Mouse (Mus musculus) hindbrain, embryonic 10.5 days (tissue): Measurements from ENCODE around the gene Sacm1l. TPM values are rescaled to one million over a fixed set of nuclear protein-coding genes. Genes with fewer than 3 reads are reported as not detected.

Experiments used
- DNase-seq: peaks from one replicate; pipeline ENCODE4 v3.0.0-alpha.2; 2017; ENCODE audit warnings: low spot score
- H3K27ac ChIP-seq: fragments of 300-500 bp; sonication (generic); 2 replicates; pipeline ENCODE4 v1.5.1; 2016; ENCODE audit warnings: mild to moderate bottlenecking, moderate library complexity
- H3K27me3 ChIP-seq: fragments of 300-500 bp; sonication (generic); 2 replicates; pipeline ENCODE4 v1.6.1; 2016; ENCODE audit warnings: mild to moderate bottlenecking; ENCODE audit not compliant: poor library complexity, insufficient read depth, severe bottlenecking
- H3K36me3 ChIP-seq: fragments of 300-500 bp; sonication (generic); 2 replicates; pipeline ENCODE4 v1.6.1; 2016; ENCODE audit warnings: mild to moderate bottlenecking, moderate library complexity
- H3K4me1 ChIP-seq: fragments of 300-500 bp; sonication (generic); replicated peaks from 2 replicates; pipeline ENCODE4 v1.6.1; 2016; ENCODE audit warnings: mild to moderate bottlenecking
- H3K4me3 ChIP-seq: fragments of 300-500 bp; sonication (generic); 2 replicates; pipeline ENCODE4 v1.5.1; 2016; ENCODE audit warnings: mild to moderate bottlenecking, moderate library complexity
- H3K9me3 ChIP-seq: fragments of 300-500 bp; sonication (generic); 2 replicates; pipeline ENCODE4 v1.6.1; 2016; ENCODE audit warnings: mild to moderate bottlenecking, moderate library complexity
- WGBS: fragments of 180-500 bp; shearing (Covaris S2); methylation state at CpG from one replicate; pipeline ENCODE4 v1.1.7; 2016; 5-methylcytosine and 5-hydroxymethylcytosine counted together
- polyA plus RNA-seq: library from polyadenylated mRNA; unstranded; fragments of >200 nt; fragmentation: Nextera tagmentation; extraction: Ambion mirVana; gene quantifications from 2 replicates; pipeline ENCODE4 v1.2.1, GENCODE M21; 2016

Gene Sacm1l
- 35.8 and 44.0 TPM in 2 replicates for polyA plus RNA-seq

DNA sequence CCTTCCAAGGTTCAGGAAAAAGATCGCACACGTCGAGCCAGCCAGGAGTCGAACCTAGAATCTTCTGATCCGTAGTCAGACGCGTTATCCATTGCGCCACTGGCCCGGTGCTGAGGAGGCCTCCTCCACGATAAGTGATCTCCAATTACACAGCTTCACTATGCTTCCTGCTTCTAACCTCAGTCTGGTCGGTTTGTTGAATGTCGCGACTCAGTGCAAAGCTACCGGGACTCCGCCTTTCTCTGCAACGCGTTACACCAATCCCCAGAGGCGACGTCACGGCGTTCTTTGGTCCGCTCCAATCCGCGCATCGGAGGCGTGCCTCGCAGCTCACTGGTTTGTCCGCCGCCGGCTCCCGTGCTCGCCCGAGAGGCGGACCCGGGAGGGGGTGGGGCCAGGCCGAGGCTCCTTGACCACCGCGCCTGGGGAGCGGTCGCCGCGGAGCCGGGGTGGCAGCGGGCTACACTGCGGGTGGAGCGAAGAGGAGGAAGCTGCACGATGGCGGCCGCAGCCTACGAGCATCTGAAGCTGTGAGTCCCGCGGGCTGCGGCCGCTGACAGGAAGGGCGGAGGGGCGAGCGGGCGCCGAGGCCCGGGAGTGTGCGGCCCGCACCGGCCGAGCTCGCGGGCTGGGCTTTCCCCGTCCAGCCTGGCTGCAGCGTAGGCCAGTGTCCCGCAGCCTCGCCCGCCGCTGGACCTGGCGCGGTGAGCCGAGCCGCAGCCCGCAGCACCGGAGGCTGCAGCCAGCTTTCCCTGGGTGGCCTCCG lies at the start of gene Sacm1l:
Gene Sacm1l, plus strand, starts transcription at position 368 of the 766 bp plus-strand sequence.
- peak; percentile 99 for DNase-seq
- H3K27me3 ChIP-seq = no peaks in the 10 kb centered on the region
- H3K27ac ChIP-seq = peak within 1 kb of the TSS; percentile 94
- H3K36me3 ChIP-seq = no peaks in the 10 kb centered on the region
- H3K4me3 ChIP-seq = peak within 1 kb of the TSS; percentile 89
- under 1% methylated on average over 79 of the region's 79 CpGs for WGBS
- H3K9me3 ChIP-seq = no peaks in the 10 kb centered on the region
- peaks cover 25% of the 10 kb centered on the region for H3K4me1 ChIP-seq

DNA sequence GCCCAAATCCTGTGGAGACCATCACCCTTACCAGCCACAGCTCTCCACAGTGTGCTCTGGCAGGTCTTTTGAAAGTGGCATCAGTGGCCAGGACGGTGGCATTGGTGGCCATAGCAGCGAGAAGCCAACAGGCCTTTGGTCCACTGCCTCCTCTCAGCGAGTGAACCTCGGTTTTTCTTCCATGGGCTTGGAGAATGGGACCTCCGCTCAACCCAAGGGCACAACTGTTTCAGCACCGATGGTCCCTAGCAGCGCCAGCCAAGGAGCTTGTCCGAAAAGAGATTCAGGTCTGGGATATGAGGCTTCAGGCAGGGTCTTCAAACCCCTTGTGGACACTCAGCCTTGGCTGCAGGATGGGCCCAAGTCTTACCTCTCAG lies 49.7 kb upstream of the Sacm1l start:
- H3K9me3 ChIP-seq = no peaks in the 10 kb centered on the region
- DNase-seq = no peak
- peak overlapping the region; percentile 74 for H3K4me3 ChIP-seq
- WGBS = 87% methylated on average over 8 of the region's 8 CpGs
- peak overlapping the region; percentile 90 for H3K27ac ChIP-seq
- H3K4me1 ChIP-seq = peaks cover 66% of the 10 kb centered on the region
- peaks cover 53% of the 10 kb centered on the region for H3K36me3 ChIP-seq
- H3K27me3 ChIP-seq = no peaks in the 10 kb centered on the region

DNA sequence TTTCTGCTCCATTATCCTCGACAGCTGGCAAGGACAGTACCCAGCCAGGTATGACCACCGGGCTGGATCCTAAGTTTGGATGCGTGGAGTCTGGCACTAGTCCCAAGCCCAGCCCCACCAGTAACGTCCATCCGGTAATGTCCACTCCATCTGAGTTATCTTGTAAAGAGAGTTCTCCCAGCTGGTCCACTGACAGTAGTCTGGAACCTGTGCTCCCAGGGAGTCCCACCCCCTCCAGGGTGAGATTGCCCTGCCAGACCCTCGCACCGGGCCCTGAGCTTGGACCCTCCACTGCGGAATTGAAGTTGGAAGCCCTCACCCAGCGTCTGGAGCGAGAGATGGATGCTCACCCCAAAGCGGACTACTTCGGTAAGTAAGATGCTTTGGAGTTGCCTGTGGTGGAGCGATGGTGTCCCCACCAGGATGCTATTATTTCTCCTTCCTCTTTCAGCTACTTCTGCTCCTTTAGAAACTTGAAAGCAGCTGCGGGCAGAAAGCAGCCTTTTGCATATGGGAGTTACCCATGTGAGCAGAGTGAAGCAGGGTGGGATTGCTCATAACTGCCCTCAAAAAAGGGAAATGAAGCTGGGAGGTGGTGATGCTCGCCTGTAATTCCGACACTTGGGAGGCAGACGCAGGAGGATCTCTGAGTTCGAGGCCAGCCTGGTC lies 49.2 kb upstream of the Sacm1l start:
- Histone ChIP-seq H3K27me3 (no peaks in the 10 kb centered on the region), H3K36me3 (peaks cover 57% of the 10 kb centered on the region), H3K4me1 (peaks cover 66% of the 10 kb centered on the region), H3K27ac (0 out of 2 replicates have a peak overlapping the region, but pooled peaks have one; percentile 90), H3K9me3 (no peaks in the 10 kb centered on the region), H3K4me3 (peak overlapping the region; percentile 74)
- 87% methylated on average over 18 of the region's 18 CpGs for WGBS
- no peak for DNase-seq

DNA sequence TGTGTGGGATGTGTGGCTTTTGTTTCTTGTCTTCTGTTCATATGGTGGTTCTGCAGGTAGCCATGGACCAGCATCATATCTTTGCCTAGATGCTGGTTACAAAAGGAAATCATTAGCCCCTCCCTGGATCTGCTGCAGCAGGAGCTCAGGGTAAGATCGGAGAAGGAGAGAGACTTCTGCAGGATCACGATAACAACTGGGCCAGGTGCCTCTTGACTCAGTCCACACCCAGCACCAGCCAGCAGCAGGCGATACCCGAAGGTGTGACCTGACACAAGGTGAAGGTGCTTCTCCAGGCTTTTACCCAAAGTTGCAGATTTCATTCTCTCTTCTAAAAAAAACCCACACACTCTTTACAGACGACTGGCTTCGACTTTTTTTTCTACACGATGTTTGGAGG lies 48.4 kb upstream of the Sacm1l start:
- Histone ChIP-seq H3K4me1 (peaks cover 67% of the 10 kb centered on the region), H3K27ac (no peak overlapping the region), H3K36me3 (peaks cover 65% of the 10 kb centered on the region), H3K9me3 (no peaks in the 10 kb centered on the region), H3K4me3 (peak overlapping the region; percentile 74), H3K27me3 (no peaks in the 10 kb centered on the region)
- 74% methylated on average over 7 of the region's 7 CpGs for WGBS
- DNase-seq = no peak

DNA sequence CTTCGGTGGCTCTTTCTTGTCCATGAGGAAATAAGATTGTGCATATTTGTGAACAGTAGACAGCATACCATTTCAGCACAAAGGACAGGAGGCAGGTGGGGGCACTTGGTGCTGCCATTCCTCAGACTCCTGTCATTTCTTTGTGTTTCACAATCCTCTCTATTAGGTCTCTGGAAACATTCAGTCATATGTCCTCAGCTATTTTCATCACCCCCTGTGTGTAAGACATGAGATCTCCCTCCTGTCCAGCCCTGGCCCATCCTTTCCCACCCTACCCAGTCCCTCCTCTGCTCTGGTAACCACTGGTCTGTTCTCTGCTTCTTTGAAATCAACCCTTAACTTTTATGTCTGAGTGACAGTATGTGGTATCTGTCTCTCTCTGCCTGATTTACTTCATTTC lies 46.0 kb upstream of the Sacm1l start:
- H3K9me3 ChIP-seq = no peaks in the 10 kb centered on the region
- 95% methylated on average over 1 of the region's 1 CpGs for WGBS
- peaks cover 68% of the 10 kb centered on the region for H3K4me1 ChIP-seq
- DNase-seq = no peak
- no peaks in the 10 kb centered on the region for H3K27me3 ChIP-seq
- H3K27ac ChIP-seq = no peak overlapping the region
- H3K36me3 ChIP-seq = peaks cover 82% of the 10 kb centered on the region
- H3K4me3 ChIP-seq = no peak overlapping the region

DNA sequence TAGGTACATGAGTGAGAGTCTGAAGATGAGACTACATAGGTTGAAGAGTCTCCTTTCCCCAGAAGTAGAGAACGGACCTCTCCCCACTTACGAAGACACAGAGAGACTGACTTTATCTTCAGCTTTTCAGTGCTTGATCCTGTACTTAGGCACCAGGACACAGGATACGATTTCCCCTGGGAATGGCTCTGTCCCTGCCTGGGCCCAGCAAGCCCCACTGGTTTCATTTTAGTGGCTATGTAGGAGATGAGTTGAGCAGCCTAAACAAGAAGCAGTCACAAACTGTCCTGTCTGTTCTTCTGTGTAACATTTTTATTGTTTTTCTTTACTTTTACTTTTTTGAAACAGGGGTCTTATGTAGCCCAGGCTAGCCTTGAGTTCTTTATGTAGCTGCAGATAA lies 44.7 kb upstream of the Sacm1l start:
- no peak for DNase-seq
- Histone ChIP-seq H3K4me1 (peaks cover 62% of the 10 kb centered on the region), H3K4me3 (no peak overlapping the region), H3K27ac (no peak overlapping the region), H3K36me3 (peaks cover 89% of the 10 kb centered on the region), H3K27me3 (no peaks in the 10 kb centered on the region), H3K9me3 (no peaks in the 10 kb centered on the region)
- 93% methylated on average over 3 of the region's 3 CpGs for WGBS

DNA sequence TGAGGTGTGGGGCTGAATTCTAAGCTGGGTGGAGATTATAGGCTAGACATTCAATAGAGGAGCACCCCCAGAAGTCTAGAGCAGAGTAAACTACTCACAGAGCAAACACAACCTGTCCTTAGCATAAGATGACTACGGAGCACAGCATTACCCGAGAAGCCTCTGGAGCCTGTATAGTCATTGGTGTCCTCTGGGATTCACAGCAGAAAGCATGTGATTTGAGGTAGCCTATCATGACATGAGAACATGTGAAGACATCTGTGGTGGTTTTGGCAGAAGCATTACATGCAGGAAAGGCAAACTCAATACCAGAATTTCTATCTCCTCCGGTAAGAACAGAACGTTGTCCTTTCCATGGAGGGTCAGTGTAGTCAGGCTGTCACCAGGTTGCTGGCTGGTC lies 44.0 kb upstream of the Sacm1l start:
- peaks cover 56% of the 10 kb centered on the region for H3K4me1 ChIP-seq
- H3K27me3 ChIP-seq = no peaks in the 10 kb centered on the region
- no peaks in the 10 kb centered on the region for H3K9me3 ChIP-seq
- no peak for DNase-seq
- H3K4me3 ChIP-seq = no peak overlapping the region
- no peak overlapping the region for H3K27ac ChIP-seq
- peaks cover 85% of the 10 kb centered on the region for H3K36me3 ChIP-seq
- 95% methylated on average over 4 of the region's 4 CpGs for WGBS

DNA sequence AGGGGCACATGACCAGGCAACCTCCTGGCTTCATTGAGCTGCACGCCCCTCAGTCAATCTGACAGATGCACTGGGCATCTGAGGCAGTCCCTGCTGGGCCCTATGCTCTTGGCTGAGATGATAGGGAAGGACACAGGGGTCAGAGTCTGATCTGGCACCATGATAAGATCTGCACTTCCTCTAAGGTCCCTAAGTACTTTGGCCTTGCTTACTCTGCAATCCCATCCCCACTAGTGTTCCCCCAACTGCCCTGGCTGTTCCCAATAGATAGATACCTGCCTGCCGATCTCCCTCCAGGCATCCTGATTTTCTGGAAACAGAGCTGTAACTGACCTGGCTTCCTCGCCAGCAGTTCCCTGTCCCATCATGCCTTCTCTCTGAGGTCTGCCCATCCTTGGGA lies 42.9 kb upstream of the Sacm1l start:
- Histone ChIP-seq H3K27me3 (no peaks in the 10 kb centered on the region), H3K36me3 (peaks cover 74% of the 10 kb centered on the region), H3K27ac (no peak overlapping the region), H3K4me1 (peaks cover 51% of the 10 kb centered on the region), H3K4me3 (no peak overlapping the region), H3K9me3 (no peaks in the 10 kb centered on the region)
- no peak for DNase-seq
- 74% methylated on average over 3 of the region's 3 CpGs for WGBS

DNA sequence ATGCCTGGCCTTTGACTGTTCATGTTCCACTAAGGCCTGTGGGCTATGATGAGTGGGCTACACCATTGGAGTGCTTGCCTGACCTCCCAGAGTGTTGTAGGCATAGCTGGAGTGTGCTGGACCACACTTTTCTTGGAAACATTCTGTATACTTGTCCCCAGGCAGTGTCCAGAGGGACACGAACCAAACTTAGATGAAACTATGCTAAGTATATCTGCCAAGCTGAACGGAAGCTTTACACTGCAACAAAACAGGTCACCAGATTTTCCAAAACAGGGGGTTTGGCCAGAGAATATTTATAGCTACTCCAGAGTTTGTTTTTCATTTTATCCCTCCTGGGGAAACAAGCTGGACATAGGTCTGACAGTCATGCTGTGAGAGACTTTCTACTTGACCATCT lies 40.5 kb upstream of the Sacm1l start:
- Histone ChIP-seq H3K4me1 (peaks cover 37% of the 10 kb centered on the region), H3K9me3 (no peaks in the 10 kb centered on the region), H3K4me3 (no peak overlapping the region), H3K27me3 (no peaks in the 10 kb centered on the region), H3K36me3 (peaks cover 58% of the 10 kb centered on the region), H3K27ac (no peak overlapping the region)
- no peak for DNase-seq
- 89% methylated on average over 2 of the region's 2 CpGs for WGBS

DNA sequence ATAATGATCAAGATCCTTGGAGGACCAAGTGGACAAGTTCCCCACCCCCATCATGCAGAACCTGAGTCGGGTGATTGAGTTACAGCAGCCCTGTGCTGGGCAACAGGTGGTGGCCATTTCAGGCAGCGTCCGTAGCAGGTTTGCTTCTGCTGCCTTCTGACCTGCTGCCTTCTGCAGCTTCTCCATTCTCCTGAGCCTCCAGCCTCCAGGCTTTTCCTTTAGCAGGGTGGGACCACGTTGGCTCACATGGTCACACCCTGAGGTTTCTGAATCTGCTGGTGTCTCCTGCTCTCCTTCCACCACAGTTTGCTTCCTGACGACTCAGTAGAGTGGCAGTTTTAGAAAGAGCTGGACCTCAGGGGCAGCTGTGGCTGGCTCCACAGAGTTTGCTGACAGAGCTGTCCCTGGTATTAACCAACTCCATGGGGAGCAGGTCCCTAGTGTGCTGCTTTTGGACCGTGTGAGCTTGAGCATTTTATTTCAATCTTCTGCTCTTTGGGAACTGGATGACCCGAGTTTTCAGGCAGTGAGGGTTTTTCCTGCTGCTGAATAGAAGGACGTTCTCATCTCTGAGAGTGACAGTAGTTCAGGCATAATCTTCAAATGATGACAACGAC lies 39.7 kb upstream of the Sacm1l start:
- Histone ChIP-seq H3K4me1 (peaks cover 34% of the 10 kb centered on the region), H3K27ac (no peak overlapping the region), H3K27me3 (no peaks in the 10 kb centered on the region), H3K36me3 (peaks cover 50% of the 10 kb centered on the region), H3K9me3 (no peaks in the 10 kb centered on the region), H3K4me3 (no peak overlapping the region)
- no peak for DNase-seq
- WGBS = 72% methylated on average over 9 of the region's 9 CpGs

DNA sequence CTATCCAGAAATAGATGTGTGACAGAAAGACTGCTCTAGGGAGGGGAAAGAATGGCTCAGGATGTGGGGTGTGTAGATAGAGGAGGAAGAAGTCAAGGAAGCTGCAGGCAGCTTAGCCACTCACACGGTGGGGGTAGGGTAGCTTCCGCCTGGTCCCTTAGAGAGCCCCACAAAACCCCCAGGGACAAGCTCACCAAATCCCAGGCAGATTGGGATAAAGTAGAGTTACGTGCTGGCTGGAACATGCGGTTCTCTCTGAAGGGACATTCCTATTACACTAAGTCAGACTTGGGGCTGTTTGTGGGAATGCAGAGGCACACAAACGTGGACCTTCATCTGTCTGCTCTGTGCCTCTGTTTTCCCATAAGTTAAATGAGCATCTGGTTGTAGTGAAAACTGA lies 38.6 kb upstream of the Sacm1l start:
- no peak overlapping the region for H3K27ac ChIP-seq
- no peak for DNase-seq
- H3K36me3 ChIP-seq = peaks cover 40% of the 10 kb centered on the region
- no peaks in the 10 kb centered on the region for H3K27me3 ChIP-seq
- no peaks in the 10 kb centered on the region for H3K9me3 ChIP-seq
- WGBS = 86% methylated on average over 5 of the region's 5 CpGs
- peaks cover 36% of the 10 kb centered on the region for H3K4me1 ChIP-seq
- H3K4me3 ChIP-seq = no peak overlapping the region

DNA sequence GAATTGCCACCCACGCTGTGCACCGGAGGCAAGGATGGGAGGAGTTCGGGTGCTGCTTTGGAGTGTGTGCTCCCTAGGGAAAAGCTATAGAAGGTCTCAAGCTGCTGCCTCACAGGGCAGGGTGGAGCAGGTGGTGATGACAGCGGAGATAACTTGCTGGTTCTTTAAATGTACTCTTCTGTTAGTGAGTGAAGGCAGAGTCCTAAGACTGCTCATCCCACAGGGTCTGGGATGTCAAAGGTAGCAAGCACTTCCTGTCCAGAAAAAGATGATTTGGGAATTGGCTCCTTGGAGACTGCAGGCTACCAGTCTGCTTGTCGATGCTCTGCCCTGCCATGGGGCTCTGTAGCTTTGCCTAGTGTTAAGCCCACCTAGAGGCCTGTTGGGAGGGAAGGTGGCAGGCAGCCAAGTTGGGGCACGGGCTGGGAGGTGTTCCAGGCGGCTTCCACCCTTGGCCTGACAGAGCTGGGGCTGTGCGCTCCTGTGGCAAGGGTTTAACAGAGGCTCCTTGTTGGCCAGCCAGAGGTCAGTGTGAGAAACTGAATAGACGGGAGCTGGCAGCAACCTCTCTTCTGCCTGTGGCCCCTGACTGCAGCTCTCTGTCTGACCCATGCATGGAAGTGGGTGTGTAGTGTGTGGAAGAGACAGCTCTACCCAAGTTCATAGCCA lies 37.5 kb upstream of the Sacm1l start:
- Histone ChIP-seq H3K4me1 (peaks cover 35% of the 10 kb centered on the region), H3K4me3 (no peak overlapping the region), H3K27ac (no peak overlapping the region; the same call in 1 of the 2 replicates), H3K9me3 (no peaks in the 10 kb centered on the region), H3K27me3 (no peaks in the 10 kb centered on the region), H3K36me3 (peaks cover 29% of the 10 kb centered on the region)
- WGBS = 86% methylated on average over 9 of the region's 9 CpGs
- no peak for DNase-seq
